Mouse (Mus musculus) stomach, embryonic 14.5 days (tissue): ENCODE results near the gene Lcn12. TPM values are rescaled to one million over a fixed set of nuclear protein-coding genes. Genes with fewer than 3 reads are reported as not detected.

Source experiments
- ATAC-seq: fragments of 200-750 bp; cut with Nextera tagmentation; 2 replicates; pipeline ENCODE4 v1.8.0; 2017; ENCODE audit warnings: low read depth, moderate TSS enrichment; ENCODE audit not compliant: insufficient number of reproducible peaks, insufficient read depth, low FRiP score
- H3K27ac ChIP-seq: fragments of 300-500 bp; sonication (generic); 2 replicates; pipeline ENCODE4 v1.5.1; 2014; ENCODE audit warnings: mild to moderate bottlenecking, low read length, moderate library complexity, mixed read lengths
- H3K27me3 ChIP-seq: fragments of 300-500 bp; sonication (generic); 2 replicates; pipeline ENCODE4 v1.6.1; 2014; ENCODE audit warnings: low read length, control low read depth, mixed read lengths; ENCODE audit not compliant: control insufficient read depth, insufficient read depth
- H3K36me3 ChIP-seq: fragments of 300-500 bp; sonication (generic); 2 replicates; pipeline ENCODE4 v1.6.1; 2014; ENCODE audit warnings: mild to moderate bottlenecking, control low read depth, low read length, moderate library complexity, mixed read lengths; ENCODE audit not compliant: control insufficient read depth, insufficient read depth
- H3K4me1 ChIP-seq: fragments of 300-500 bp; sonication (generic); 2 replicates; pipeline ENCODE4 v1.6.1; 2014; ENCODE audit warnings: low read length, control low read depth, mixed read lengths; ENCODE audit not compliant: control insufficient read depth, insufficient read depth
- H3K4me2 ChIP-seq: fragments of 300-500 bp; sonication (generic); replicated peaks from 2 replicates; pipeline ENCODE4 v1.6.1; 2014; ENCODE audit warnings: low read depth, low read length, control low read depth
- H3K4me3 ChIP-seq: fragments of 300-500 bp; sonication (generic); 2 replicates; pipeline ENCODE4 v1.5.1; 2014; ENCODE audit warnings: low read depth, low read length, control low read depth
- H3K9ac ChIP-seq: fragments of 300-500 bp; sonication (generic); replicated peaks from 2 replicates; pipeline ENCODE4 v1.6.1; 2014; ENCODE audit warnings: low read depth, mild to moderate bottlenecking, control low read depth, low read length, moderate library complexity, mixed read lengths
- H3K9me3 ChIP-seq: fragments of 300-500 bp; sonication (generic); 2 replicates; pipeline ENCODE4 v1.6.1; 2016; ENCODE audit warnings: low read depth, low read length, control low read depth; ENCODE audit not compliant: control insufficient read depth
- WGBS: fragments of 180-500 bp; shearing (Covaris S2); extraction: QIAGEN DNeasy Blood & Tissue Kit; methylation state at CpG from one replicate; pipeline ENCODE4 v1.1.7; 2014; 5-methylcytosine and 5-hydroxymethylcytosine counted together
- polyA plus RNA-seq: library from polyadenylated mRNA; unstranded; fragments of >200 nt; fragmentation: Nextera tagmentation; extraction: Ambion mirVana; gene quantifications from 2 replicates; pipeline ENCODE4 v1.2.1, GENCODE M21; 2014

The Lcn12 gene
- polyA plus RNA-seq, 1 experiment from 2014 or later: not detected

DNA sequence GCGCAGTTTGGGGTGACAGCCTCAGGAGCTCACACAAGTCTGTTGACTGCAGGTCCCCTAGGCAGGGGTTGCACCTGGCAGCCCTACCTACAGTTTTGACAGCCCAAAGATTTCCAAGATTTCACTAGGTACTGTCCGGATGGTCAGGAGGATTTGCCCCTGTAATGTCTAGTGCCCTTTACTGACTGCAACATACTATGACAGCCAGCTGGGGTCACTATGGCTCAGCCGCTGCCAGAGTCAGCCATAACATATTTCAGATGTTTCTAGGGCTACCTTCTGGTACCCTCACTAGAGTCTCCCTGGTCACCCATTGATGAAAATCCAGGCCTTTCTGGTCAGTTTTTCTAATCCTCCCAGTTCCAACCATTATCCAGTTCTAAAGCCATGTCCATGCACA is 16.2 kb upstream of the Lcn12 start:
- no peak overlapping the region for H3K27ac ChIP-seq
- H3K4me1 ChIP-seq: no peaks in the 10 kb centered on the region
- H3K36me3 ChIP-seq: peaks cover 6% of the 10 kb centered on the region
- H3K4me3 ChIP-seq: no peak overlapping the region
- H3K27me3 ChIP-seq: no peaks in the 10 kb centered on the region
- H3K9me3 ChIP-seq: no peaks in the 10 kb centered on the region
- H3K4me2 ChIP-seq: no peak overlapping the region
- H3K9ac ChIP-seq: no peak overlapping the region
- no peak for ATAC-seq
- 55% methylated on average over 3 of the region's 3 CpGs for WGBS

DNA sequence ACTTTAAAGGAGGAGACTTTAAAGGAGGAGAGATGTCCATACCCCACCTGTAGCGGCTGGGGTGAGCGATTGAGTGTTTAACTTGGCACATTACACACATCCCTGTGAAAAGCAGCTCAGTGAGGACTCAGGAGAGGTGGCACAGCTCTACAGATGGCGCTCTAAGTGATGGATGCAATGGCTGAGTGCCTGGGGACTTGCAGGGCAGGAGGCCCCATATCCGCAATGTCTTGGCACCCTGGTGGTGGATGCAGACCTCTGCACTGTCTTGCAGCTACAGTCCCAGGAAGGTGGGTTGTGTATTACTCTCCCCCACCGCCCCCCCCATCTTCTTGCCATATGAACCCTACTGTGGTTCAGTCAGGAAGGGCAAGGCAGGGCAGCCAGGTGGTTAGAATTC is 13.3 kb upstream of the Lcn12 start:
- Histone ChIP-seq H3K36me3 (peaks cover 15% of the 10 kb centered on the region), H3K4me2 (no peak overlapping the region), H3K9ac (no peak overlapping the region), H3K27me3 (no peaks in the 10 kb centered on the region), H3K27ac (no peak overlapping the region), H3K4me3 (no peak overlapping the region), H3K9me3 (no peaks in the 10 kb centered on the region), H3K4me1 (0 out of 2 replicates have a peak, but pooled peaks cover 1% of the 10 kb centered on the region)
- 34% methylated on average over 5 of the region's 5 CpGs for WGBS
- no peak for ATAC-seq

DNA sequence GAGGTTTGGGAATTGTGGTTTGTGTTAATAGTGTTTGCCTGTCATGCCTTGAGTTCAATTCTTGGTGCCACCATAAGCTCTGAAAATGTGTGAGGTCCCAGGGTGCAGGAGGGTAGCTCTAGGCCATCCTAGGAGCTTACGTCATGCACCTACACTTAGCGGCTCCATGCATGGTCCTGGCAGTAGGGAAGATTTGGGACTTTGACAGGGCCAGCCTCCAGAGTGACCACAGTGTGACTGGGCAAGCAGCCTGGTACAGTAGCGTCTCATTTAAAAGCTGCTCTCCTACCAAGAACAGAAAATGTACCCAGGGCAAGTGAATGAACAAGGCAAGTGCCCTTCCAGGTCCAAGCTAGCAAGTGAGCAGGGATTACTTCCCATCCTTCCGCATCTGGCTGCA is 12.1 kb upstream of the Lcn12 start:
- Histone ChIP-seq H3K27me3 (no peaks in the 10 kb centered on the region), H3K4me1 (peaks cover 8% of the 10 kb centered on the region), H3K4me3 (no peak overlapping the region), H3K9me3 (no peaks in the 10 kb centered on the region), H3K36me3 (peaks cover 15% of the 10 kb centered on the region), H3K9ac (no peak overlapping the region), H3K27ac (no peak overlapping the region), H3K4me2 (no peak overlapping the region)
- WGBS: 97% methylated on average over 4 of the region's 4 CpGs
- ATAC-seq: no peak

DNA sequence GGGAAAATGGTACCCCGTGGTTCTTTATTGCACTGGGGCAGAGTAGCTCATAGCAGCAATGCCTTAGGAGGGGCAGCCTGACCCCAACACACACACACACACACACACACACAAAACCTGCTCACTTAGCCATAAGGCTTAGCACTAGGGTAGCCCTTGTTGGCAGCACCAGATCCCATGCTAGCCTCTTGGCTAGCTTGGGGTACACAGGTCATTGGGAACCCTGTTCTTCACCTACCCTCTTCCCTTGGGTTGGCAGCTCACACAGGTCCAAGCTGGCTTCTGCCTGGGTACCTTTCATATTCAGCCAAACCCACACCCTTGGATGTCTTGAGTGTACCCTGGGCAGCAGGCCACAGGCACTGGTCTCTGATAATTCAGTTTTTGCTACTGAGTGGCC is 11.3 kb upstream of the Lcn12 start:
- no peak overlapping the region for H3K4me3 ChIP-seq
- WGBS: 100% methylated on average over 1 of the region's 1 CpGs
- no peak overlapping the region for H3K27ac ChIP-seq
- ATAC-seq: no peak
- H3K27me3 ChIP-seq: no peaks in the 10 kb centered on the region
- H3K9ac ChIP-seq: no peak overlapping the region
- peaks cover 8% of the 10 kb centered on the region for H3K4me1 ChIP-seq
- peaks cover 15% of the 10 kb centered on the region for H3K36me3 ChIP-seq
- H3K4me2 ChIP-seq: no peak overlapping the region
- no peaks in the 10 kb centered on the region for H3K9me3 ChIP-seq

DNA sequence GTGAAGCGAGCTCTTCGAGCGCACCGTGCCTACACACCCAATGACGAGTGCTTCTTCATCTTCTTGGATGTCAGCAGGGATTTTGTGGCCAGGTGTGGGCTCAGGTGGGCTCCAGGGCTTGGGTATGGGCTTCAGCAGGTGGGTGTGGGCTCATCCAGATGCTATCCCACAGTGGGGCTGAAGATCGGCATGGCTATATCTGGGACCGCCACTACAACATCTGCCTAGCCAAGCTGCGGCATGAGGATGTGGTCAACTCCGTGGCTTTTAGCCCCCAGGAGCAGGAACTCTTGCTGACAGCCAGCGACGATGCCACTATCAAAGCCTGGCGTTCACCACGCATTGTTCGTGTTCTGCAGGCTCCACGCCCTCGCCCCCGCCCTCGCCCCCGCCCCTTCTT is 10.8 kb upstream of the Lcn12 start:
- no peaks in the 10 kb centered on the region for H3K27me3 ChIP-seq
- no peak overlapping the region for H3K4me2 ChIP-seq
- H3K9ac ChIP-seq: no peak overlapping the region
- peaks cover 15% of the 10 kb centered on the region for H3K36me3 ChIP-seq
- no peaks in the 10 kb centered on the region for H3K9me3 ChIP-seq
- H3K27ac ChIP-seq: no peak overlapping the region
- no peak overlapping the region for H3K4me3 ChIP-seq
- H3K4me1 ChIP-seq: peaks cover 8% of the 10 kb centered on the region
- no peak for ATAC-seq
- WGBS: 92% methylated on average over 19 of the region's 19 CpGs

- Histone ChIP-seq H3K4me3 (no peak overlapping the region), H3K36me3 (peaks cover 15% of the 10 kb centered on the region), H3K27ac (no peak overlapping the region), H3K4me2 (no peak overlapping the region), H3K4me1 (peaks cover 8% of the 10 kb centered on the region), H3K9me3 (no peaks in the 10 kb centered on the region), H3K9ac (no peak overlapping the region), H3K27me3 (no peaks in the 10 kb centered on the region)
- 83% methylated on average over 3 of the region's 3 CpGs for WGBS
- no peak for ATAC-seq
Observed at GRCm38 (mm10) chr2:25502726-25503125, 9.0 kb upstream of the Lcn12 start.

DNA sequence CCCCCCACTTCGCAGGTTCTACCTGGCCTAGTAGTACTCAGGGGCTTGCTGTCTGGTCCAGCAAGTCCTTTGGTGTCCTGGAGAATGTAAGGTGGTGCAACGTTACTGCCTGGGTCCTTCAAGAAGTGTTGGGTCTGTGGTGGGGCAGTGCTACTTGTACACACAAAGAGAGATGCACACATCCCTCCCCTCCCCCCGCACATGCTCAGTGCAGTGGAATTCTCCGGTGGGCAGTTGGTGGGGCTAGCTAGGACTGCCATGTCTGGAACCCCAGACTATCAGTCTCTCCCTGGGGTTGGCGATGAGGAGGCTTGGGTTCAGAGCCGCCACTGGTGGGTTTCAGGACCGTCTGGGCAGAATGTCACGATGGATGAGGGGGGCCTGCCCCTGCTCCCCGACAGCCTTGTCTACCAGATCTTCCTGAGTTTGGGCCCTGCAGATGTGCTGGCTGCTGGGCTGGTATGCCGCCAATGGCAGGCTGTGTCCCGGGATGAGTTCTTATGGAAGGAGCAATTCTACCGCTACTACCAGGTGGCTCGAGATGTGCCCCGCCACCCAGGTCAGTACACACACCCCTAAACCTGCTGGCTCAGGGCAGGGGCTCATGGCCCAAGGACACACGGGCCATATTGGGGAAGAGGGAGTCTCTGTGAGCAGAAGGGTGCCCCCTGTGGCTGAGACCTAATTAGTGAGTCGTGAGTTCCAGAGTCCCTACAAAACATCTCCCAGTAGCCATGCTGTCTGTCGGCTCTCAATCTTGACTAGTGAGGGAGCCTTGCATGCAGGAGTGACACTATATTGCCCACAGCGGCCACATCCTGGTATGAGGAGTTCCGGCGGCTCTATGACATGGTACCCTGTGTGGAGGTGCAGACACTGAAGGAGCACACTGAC is 8.1 kb upstream of the Lcn12 start, which contains the start of gene C8g:
Gene C8g, minus strand, starts transcription at position 127 of the 894 bp plus-strand sequence.
- 74% methylated on average over 20 of the region's 20 CpGs for WGBS
- Histone ChIP-seq H3K4me3 (peak within 1 kb of the TSS; percentile 84), H3K4me1 (peaks cover 8% of the 10 kb centered on the region), H3K4me2 (peak within 1 kb of the TSS; percentile 98), H3K27ac (peak within 1 kb of the TSS; percentile 52; the same call in 1 of the 2 replicates), H3K9ac (peak within 1 kb of the TSS; percentile 80), H3K27me3 (no peaks in the 10 kb centered on the region), H3K9me3 (no peaks in the 10 kb centered on the region), H3K36me3 (peaks cover 15% of the 10 kb centered on the region)
- ATAC-seq: no peak

DNA sequence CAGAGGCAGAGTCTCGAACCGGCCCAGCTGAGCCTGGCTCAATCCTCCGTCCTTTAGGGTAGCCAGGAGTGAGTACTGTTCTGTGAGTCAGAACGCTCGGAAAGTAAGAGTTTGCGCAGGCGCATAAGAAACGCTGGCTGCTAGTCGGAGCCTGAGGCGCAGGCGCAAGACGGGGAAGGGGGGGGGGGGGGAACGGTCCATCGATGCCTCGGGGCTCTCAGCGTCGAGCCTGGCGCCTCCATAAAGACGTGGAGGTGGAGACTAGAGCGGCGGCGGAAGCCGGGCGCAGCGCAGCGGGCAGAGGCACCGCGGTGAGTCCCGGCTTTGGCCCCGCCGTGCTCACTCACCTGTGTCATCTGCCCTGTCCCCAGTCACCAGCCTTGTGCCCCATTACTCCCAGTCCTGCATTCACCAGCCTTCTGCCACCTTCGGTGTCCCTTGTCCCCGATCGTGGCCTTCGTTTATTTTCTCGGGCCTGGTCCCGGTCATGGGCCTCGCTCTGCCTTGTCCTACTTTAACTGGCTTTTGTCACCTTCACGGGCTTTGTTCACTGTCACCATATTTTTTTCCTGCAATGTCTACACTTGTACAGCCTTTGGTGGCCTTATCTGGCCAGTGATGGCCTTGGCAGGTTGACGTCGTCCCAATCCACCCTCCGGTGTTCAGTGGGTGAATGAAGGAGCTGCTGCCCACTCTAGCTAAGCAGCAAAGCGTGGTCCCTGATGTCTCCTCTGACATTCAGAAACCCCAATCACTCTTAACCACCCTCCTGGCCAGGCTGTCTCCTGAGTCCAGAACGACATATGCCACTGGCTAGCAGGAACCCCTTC is 7.1 kb upstream of the Lcn12 start, which contains the start of gene Fbxw5:
Gene Fbxw5, plus strand, starts transcription at position 175 of the 830 bp plus-strand sequence.
- Histone ChIP-seq H3K27ac (peak within 1 kb of the TSS; percentile 52; the same call in 1 of the 2 replicates), H3K36me3 (peaks cover 15% of the 10 kb centered on the region), H3K4me2 (peak within 1 kb of the TSS; percentile 98), H3K4me3 (peak within 1 kb of the TSS; percentile 84), H3K27me3 (no peaks in the 10 kb centered on the region), H3K9me3 (no peaks in the 10 kb centered on the region), H3K9ac (peak within 1 kb of the TSS; percentile 80), H3K4me1 (peaks cover 8% of the 10 kb centered on the region)
- ATAC-seq: peak; percentile 88
- under 1% methylated on average over 36 of the region's 44 CpGs for WGBS
